Mouse (Mus musculus): ENCODE results near the gene Retn. TPM values are rescaled to one million over a fixed set of nuclear protein-coding genes. Genes with fewer than 3 reads are reported as not detected.

Retn gene
- polyA plus RNA-seq, 1 experiment from 2014 or later = not detected

GRCm38 (mm10) chr8:3705711-3706110 is 50.1 kb downstream of the Retn start:
- H3K27ac ChIP-seq (replicated peaks) = no peak overlapping the region
- H3K27me3 ChIP-seq (ENCODE audit: control insufficient read depth, insufficient read depth, low read length) = no peaks in the 10 kb centered on the region
- H3K9ac ChIP-seq (ENCODE audit: low read length) = no peak overlapping the region
- TF ChIP-seq EP300 (optimal IDR thresholded peaks at IDR 0.05) (no peak), CTCF (IDR thresholded peaks at IDR 0.05; ENCODE audit: low read depth) (peak; percentile 63)
- peak; percentile 29 for DNase-seq (ENCODE audit: low spot score)
- ATAC-seq (ENCODE audit: low FRiP score, low TSS enrichment) = no peak
- no peaks in the 10 kb centered on the region for H3K4me1 ChIP-seq (replicated peaks; ENCODE audit: control insufficient read depth, insufficient read depth)
- no peaks in the 10 kb centered on the region for H3K9me3 ChIP-seq (ENCODE audit: control insufficient read depth, low read length)
- H3K36me3 ChIP-seq (ENCODE audit: control insufficient read depth, insufficient read depth, low read length) = no peaks in the 10 kb centered on the region
- WGBS = 58% methylated on average over 4 of the region's 4 CpGs
- no peak overlapping the region for H3K4me3 ChIP-seq (ENCODE audit: low read depth, low read length)
- H3K4me2 ChIP-seq (replicated peaks; ENCODE audit: low read depth) = no peak overlapping the region

DNA sequence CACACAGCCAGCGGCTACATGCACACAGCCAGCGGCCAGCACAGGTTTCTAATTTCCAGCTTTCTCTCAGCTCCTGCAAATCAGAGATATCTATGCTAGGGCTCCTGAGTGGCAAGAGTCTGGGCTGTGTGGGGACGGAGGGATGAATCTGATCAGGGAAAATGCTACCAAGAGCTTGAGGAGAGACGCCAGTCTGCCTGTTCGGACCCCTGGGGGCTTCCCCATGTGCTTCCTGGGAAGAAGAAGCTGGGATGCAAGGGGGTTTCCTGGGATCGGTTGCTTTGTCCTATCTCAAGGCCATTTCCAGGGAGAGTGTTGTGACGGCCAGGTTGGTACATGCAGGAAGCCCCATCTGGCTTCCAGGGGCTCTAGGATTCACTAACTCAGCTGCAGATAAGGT is 52.0 kb downstream of the Retn start:
- no peaks in the 10 kb centered on the region for H3K9me3 ChIP-seq (ENCODE audit: control insufficient read depth, low read length)
- no peak for ATAC-seq (ENCODE audit: low FRiP score, low TSS enrichment)
- H3K4me1 ChIP-seq (replicated peaks; ENCODE audit: control insufficient read depth, insufficient read depth) = no peaks in the 10 kb centered on the region
- no peaks in the 10 kb centered on the region for H3K36me3 ChIP-seq (ENCODE audit: control insufficient read depth, insufficient read depth, low read length)
- no peak for DNase-seq (ENCODE audit: low spot score)
- H3K4me3 ChIP-seq (ENCODE audit: low read depth, low read length) = no peak overlapping the region
- H3K27ac ChIP-seq (replicated peaks) = no peak overlapping the region
- no peak overlapping the region for H3K4me2 ChIP-seq (replicated peaks; ENCODE audit: low read depth)
- no peaks in the 10 kb centered on the region for H3K27me3 ChIP-seq (ENCODE audit: control insufficient read depth, insufficient read depth, low read length)
- TF ChIP-seq CTCF (IDR thresholded peaks at IDR 0.05; ENCODE audit: low read depth) = no peak
- no peak for TF ChIP-seq EP300 (optimal IDR thresholded peaks at IDR 0.05)
- no peak overlapping the region for H3K9ac ChIP-seq (ENCODE audit: low read length)
- WGBS = 64% methylated on average over 7 of the region's 7 CpGs

Other genes starting within 250 kb of the Retn start
- gene Pex11g, start 188.1 kb upstream of the Retn start, polyA plus RNA-seq (2015; fragmentation: Nextera tagmentation; extraction: Ambion mirVana) = 11.6 and 15.4 TPM in 2 replicates
- gene Tex45, start 184.9 kb upstream of the Retn start, polyA plus RNA-seq (2015; fragmentation: Nextera tagmentation; extraction: Ambion mirVana) = 0.46 and 1.1 TPM in 2 replicates
- gene Zfp358, start 162.6 kb upstream of the Retn start, polyA plus RNA-seq (2015; fragmentation: Nextera tagmentation; extraction: Ambion mirVana) = 19.1 and 21.3 TPM in 2 replicates
- 24.7 and 28.4 TPM in 2 replicates for gene Mcoln1, start 155.3 kb upstream of the Retn start, polyA plus RNA-seq (2015; fragmentation: Nextera tagmentation; extraction: Ambion mirVana)
- 15.4 and 16.0 TPM in 2 replicates for gene Pnpla6, start 140.4 kb upstream of the Retn start, polyA plus RNA-seq (2015; fragmentation: Nextera tagmentation; extraction: Ambion mirVana)
- 0.18 and 0.38 TPM in 2 replicates for gene C330021F23Rik, start 87.8 kb upstream of the Retn start, polyA plus RNA-seq (2015; fragmentation: Nextera tagmentation; extraction: Ambion mirVana)
- gene Camsap3, start 68.5 kb upstream of the Retn start, polyA plus RNA-seq (2015; fragmentation: Nextera tagmentation; extraction: Ambion mirVana) = 14.2 and 20.1 TPM in 2 replicates
- gene Xab2, start 34.5 kb upstream of the Retn start, polyA plus RNA-seq (2015; fragmentation: Nextera tagmentation; extraction: Ambion mirVana) = 23.3 and 25.5 TPM in 2 replicates
- gene Pet100, start 34.2 kb upstream of the Retn start, polyA plus RNA-seq (2015; fragmentation: Nextera tagmentation; extraction: Ambion mirVana) = 143 and 171 TPM in 2 replicates
- 0.25 TPM in 1 of 2 replicates, not detected in the other for gene Pcp2, start 30.2 kb upstream of the Retn start, polyA plus RNA-seq (2015; fragmentation: Nextera tagmentation; extraction: Ambion mirVana)
- 111 and 121 TPM in 2 replicates for gene Stxbp2, start 24.8 kb upstream of the Retn start, polyA plus RNA-seq (2015; fragmentation: Nextera tagmentation; extraction: Ambion mirVana)
- gene Mcemp1, start 10.0 kb downstream of the Retn start, polyA plus RNA-seq (2015; fragmentation: Nextera tagmentation; extraction: Ambion mirVana) = 0.11 and 0.15 TPM in 2 replicates
- gene Fcor, start 16.6 kb downstream of the Retn start, polyA plus RNA-seq (2015; fragmentation: Nextera tagmentation; extraction: Ambion mirVana) = 3.4 and 5.3 TPM in 2 replicates
- gene Trappc5, start 20.5 kb downstream of the Retn start, polyA plus RNA-seq (2015; fragmentation: Nextera tagmentation; extraction: Ambion mirVana) = 26.6 and 27.9 TPM in 2 replicates
- 0.44 and 0.47 TPM in 2 replicates for gene Fcer2a, start 38.4 kb downstream of the Retn start, polyA plus RNA-seq (2015; fragmentation: Nextera tagmentation; extraction: Ambion mirVana)
- gene Clec4g, start 64.9 kb downstream of the Retn start, polyA plus RNA-seq (2015; fragmentation: Nextera tagmentation; extraction: Ambion mirVana) = 0.10 and 0.21 TPM in 2 replicates
- gene Cd209a, start 93.2 kb downstream of the Retn start, polyA plus RNA-seq (2015; fragmentation: Nextera tagmentation; extraction: Ambion mirVana) = 0.11 and 0.16 TPM in 2 replicates
- gene Cd209e, start 198.5 kb downstream of the Retn start, polyA plus RNA-seq (2015; fragmentation: Nextera tagmentation; extraction: Ambion mirVana) = not detected in 2 replicates
- gene Cd209d, start 222.8 kb downstream of the Retn start, polyA plus RNA-seq (2015; fragmentation: Nextera tagmentation; extraction: Ambion mirVana) = not detected in 2 replicates